In the genomic region with DNA sequence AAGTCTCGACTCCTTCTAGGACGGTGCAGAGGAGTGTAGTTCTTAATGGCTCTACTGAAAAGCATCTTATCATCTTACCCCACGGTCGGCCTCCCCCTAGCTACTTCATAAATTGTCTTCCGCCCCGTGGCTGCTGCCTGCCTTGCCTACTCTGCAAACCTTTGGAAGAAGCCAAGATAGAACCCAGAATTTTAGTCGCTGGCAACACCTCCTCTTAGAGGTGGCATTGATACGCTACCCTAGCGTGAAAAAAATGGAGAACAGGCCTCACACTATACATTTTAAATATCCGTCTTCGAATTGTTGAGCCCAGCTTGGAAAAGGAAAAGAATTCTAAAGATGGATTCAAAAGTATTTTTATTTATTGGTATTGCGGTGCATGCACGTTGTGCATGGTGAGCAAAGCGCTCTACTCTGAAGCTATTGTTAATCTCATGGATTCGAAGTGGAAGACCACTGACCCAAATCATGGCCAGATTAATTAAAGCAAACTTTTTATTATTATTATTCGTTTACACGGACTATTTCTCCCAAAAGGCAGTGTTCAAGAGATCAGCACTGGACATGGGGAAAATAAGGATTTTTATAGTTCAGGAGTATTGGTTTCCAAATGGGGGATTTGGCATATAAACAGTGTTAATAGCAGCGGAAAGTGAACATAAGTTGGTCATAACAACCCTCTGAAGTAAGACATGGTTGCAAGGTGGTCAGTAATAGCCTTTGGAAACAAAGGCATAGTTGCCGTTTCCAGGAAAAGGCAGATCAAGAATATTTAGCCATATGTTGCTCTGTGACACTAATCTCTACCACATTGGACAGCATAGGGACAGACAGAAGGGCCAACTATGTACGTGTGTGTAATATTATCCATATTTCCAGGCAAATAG, we compare ENCODE assay signal across 8 mouse cellular contexts. TPM values are rescaled to one million over a fixed set of nuclear protein-coding genes. Genes with fewer than 3 reads are reported as not detected.
A peak's percentile ranks its signal among the peaks of the same experiment; 100 is the strongest.
DNase-seq lines count a peak whose midpoint lies in the region; ATAC-seq and TF ChIP-seq lines count a peak whose summit lies in the region.

No protein-coding gene starts in this region.

- TF ChIP-seq CTCF in ES-Bruce4 (IDR thresholded peaks at IDR 0.05; ENCODE audit: low read depth, low read length), result no peak
- no peak for TF ChIP-seq CTCF in heart, postnatal 0 days (IDR thresholded peaks at IDR 0.05; ENCODE audit: low read depth)

- peaks cover 22% of the 10 kb centered on the region for H3K4me1 ChIP-seq in heart, embryonic 10.5 days
- H3K4me1 ChIP-seq in ES-Bruce4 (ENCODE audit: control insufficient read depth, insufficient read depth, low read length), result no peaks in the 10 kb centered on the region
- H3K4me1 ChIP-seq in heart, postnatal 0 days (ENCODE audit: control insufficient read depth, insufficient read depth), result peaks cover 22% of the 10 kb centered on the region

- H3K36me3 ChIP-seq in heart, embryonic 10.5 days, result peaks cover 19% of the 10 kb centered on the region
- H3K36me3 ChIP-seq in ES-Bruce4 (ENCODE audit: control insufficient read depth, insufficient read depth, low read length, poor library complexity, severe bottlenecking), result peaks cover 20% of the 10 kb centered on the region
- H3K36me3 ChIP-seq in heart, postnatal 0 days (replicated peaks; ENCODE audit: control insufficient read depth, insufficient read depth, low read length), result peaks cover 7% of the 10 kb centered on the region

- intact Hi-C loops in heart, postnatal 10 days (cut with DNase I), result no loop called here
- intact Hi-C loops in left cerebral cortex, postnatal 10 days (cut with DNase I), result no loop called here

- WGBS in heart, embryonic 10.5 days, result 9% methylated on average over 20 of the region's 20 CpGs
- WGBS in heart, postnatal 0 days, result 6% methylated on average over 20 of the region's 20 CpGs

- H3K4me2 ChIP-seq in heart, postnatal 0 days (ENCODE audit: low read depth, low read length), result peak overlapping the region; percentile 91

- no peaks in the 10 kb centered on the region for H3K9me3 ChIP-seq in heart, embryonic 10.5 days
- H3K9me3 ChIP-seq in ES-Bruce4 (replicated peaks; ENCODE audit: control insufficient read depth, insufficient read depth, low read length, poor library complexity, severe bottlenecking), result no peaks in the 10 kb centered on the region
- H3K9me3 ChIP-seq in heart, postnatal 0 days (replicated peaks; ENCODE audit: control insufficient read depth, low read length), result no peaks in the 10 kb centered on the region

- no peaks in the 10 kb centered on the region for H3K27me3 ChIP-seq in heart, embryonic 10.5 days (ENCODE audit: insufficient read depth, poor library complexity, severe bottlenecking)
- H3K27me3 ChIP-seq in ES-Bruce4 (ENCODE audit: control insufficient read depth, insufficient read depth, low read length, poor library complexity, severe bottlenecking), result no peaks in the 10 kb centered on the region
- no peaks in the 10 kb centered on the region for H3K27me3 ChIP-seq in heart, postnatal 0 days (ENCODE audit: control insufficient read depth, insufficient read depth, low read length)

- TF ChIP-seq EP300 in ES-Bruce4 (IDR thresholded peaks at IDR 0.05; ENCODE audit: insufficient read depth, low read depth, low read length), result no peak
- TF ChIP-seq EP300 in heart, postnatal 0 days (IDR thresholded peaks at IDR 0.05; ENCODE audit: low read depth), result no peak

- DNase-seq in heart, embryonic 10.5 days (ENCODE audit: low spot score), result no peak
- no peak for DNase-seq in heart, postnatal 10 days
- DNase-seq in heart, postnatal 0 days (ENCODE audit: low spot score), result no peak
- DNase-seq in left cerebral cortex, postnatal 10 days (ENCODE audit: extremely low spot score in 1 of 2, low spot score in 2 of 2), result no peak
- DNase-seq in thymus, postnatal 14 days, result no peak
- no peak for DNase-seq in gastrocnemius, postnatal 10 days

- H3K4me3 ChIP-seq in heart, embryonic 10.5 days, result peak overlapping the region; percentile 87
- H3K4me3 ChIP-seq in ES-Bruce4 (ENCODE audit: low read depth, low read length), result peak overlapping the region; percentile 99
- H3K4me3 ChIP-seq in heart, postnatal 0 days (ENCODE audit: low read depth, low read length), result peak overlapping the region; percentile 68

- TF ChIP-seq POLR2A in ES-Bruce4 (IDR thresholded peaks at IDR 0.05; ENCODE audit: insufficient read depth, low read length), result no peak

- peak overlapping the region; percentile 92 for H3K9ac ChIP-seq in ES-Bruce4 (ENCODE audit: low read depth, poor library complexity, severe bottlenecking)
- peak overlapping the region; percentile 78 for H3K9ac ChIP-seq in heart, postnatal 0 days (replicated peaks; ENCODE audit: low read depth, low read length)

- no peak for ATAC-seq in heart, postnatal 0 days (ENCODE audit: insufficient read depth, low read depth)
- ATAC-seq in megakaryocyte-erythroid progenitor cell, adult 5-6 weeks (replicated peaks; ENCODE audit: low FRiP score, low TSS enrichment, poor library complexity, severe bottlenecking), result peak; percentile 11; the same call in 1 of the 2 replicates

- peak overlapping the region; percentile 91 for H3K27ac ChIP-seq in heart, embryonic 10.5 days
- peak overlapping the region; percentile 85 for H3K27ac ChIP-seq in ES-Bruce4 (ENCODE audit: insufficient read depth, low read length)
- H3K27ac ChIP-seq in heart, postnatal 0 days (ENCODE audit: low read depth), result peak overlapping the region; percentile 90

RNA-seq across cellular contexts. Expression of gene Ptrh2, which starts 0.6 kb away (rescaled TPM):
- 24.4 and 30.2 TPM in 2 replicates for polyA plus RNA-seq in heart, embryonic 10.5 days (2016; fragmentation: Nextera tagmentation; extraction: Ambion mirVana)
- 1 to 10 TPM; 8.7 to 9.3 TPM for total RNA-seq in heart, postnatal 10 days (2021)
- polyA plus RNA-seq in ES-Bruce4 (2011; ENCODE audit: insufficient read depth, insufficient read length, low read depth, missing spikeins), result 15.8 and 16.1 TPM in 2 replicates
- total RNA-seq in heart, postnatal 0 days (2014; rRNA removed; ENCODE audit: low replicate concordance), result 6.5 and 7.1 TPM in 2 replicates
- polyA plus RNA-seq in heart, postnatal 0 days (2015; fragmentation: Nextera tagmentation; extraction: Ambion mirVana), result 14.0 and 14.6 TPM in 2 replicates
- 28.9 and 35.7 TPM in 2 replicates for total RNA-seq in megakaryocyte-erythroid progenitor cell, adult 5-6 weeks (2014; fragmentation: Nextera tagmentation)
- 39.3 and 39.6 TPM in 2 replicates for total RNA-seq in megakaryocyte-erythroid progenitor cell, adult 5-6 weeks (2017)
- total RNA-seq in left cerebral cortex, postnatal 10 days (2021), result 10 to 100 TPM; 10.6 to 11.0 TPM
- total RNA-seq in gastrocnemius, postnatal 10 days (2021), result 1 to 10 TPM; 8.1 to 8.5 TPM

RNA-seq across cellular contexts. Expression of gene Vmp1, which starts 0.7 kb away (rescaled TPM):
- polyA plus RNA-seq in heart, embryonic 10.5 days (2016; fragmentation: Nextera tagmentation; extraction: Ambion mirVana), result 107 and 115 TPM in 2 replicates
- total RNA-seq in heart, postnatal 10 days (2021), result 10 to 100 TPM; 49.8 to 53.1 TPM
- 101 and 113 TPM in 2 replicates for polyA plus RNA-seq in ES-Bruce4 (2011; ENCODE audit: insufficient read depth, insufficient read length, low read depth, missing spikeins)
- 48.9 and 51.7 TPM in 2 replicates for total RNA-seq in heart, postnatal 0 days (2014; rRNA removed; ENCODE audit: low replicate concordance)
- polyA plus RNA-seq in heart, postnatal 0 days (2015; fragmentation: Nextera tagmentation; extraction: Ambion mirVana), result 72.1 and 77.9 TPM in 2 replicates
- 91.2 and 111 TPM in 2 replicates for total RNA-seq in megakaryocyte-erythroid progenitor cell, adult 5-6 weeks (2014; fragmentation: Nextera tagmentation)
- 105 and 148 TPM in 2 replicates for total RNA-seq in megakaryocyte-erythroid progenitor cell, adult 5-6 weeks (2017)
- total RNA-seq in left cerebral cortex, postnatal 10 days (2021), result 100 to 1,000 TPM; 165 to 171 TPM
- 10 to 100 TPM; 55.6 to 58.5 TPM for total RNA-seq in gastrocnemius, postnatal 10 days (2021)
